Mouse (Mus musculus): ENCODE data around the gene 4933415F23Rik. TPM values are rescaled to one million over a fixed set of nuclear protein-coding genes. Genes with fewer than 3 reads are reported as not detected.
"Not testable (repeated sequence)": the region's sequence is repeated elsewhere in the genome, so short reads cannot be mapped to it uniquely, and the experiment has no call there.

Gene 4933415F23Rik
- polyA plus RNA-seq (2015; fragmentation: Nextera tagmentation; extraction: Ambion mirVana), result not detected in 2 replicates

GRCm38 (mm10) chr1:23102021-23102420 lies at the start of gene 4933415F23Rik:
TSS of gene 4933415F23Rik (minus strand) at chr1:23102253.
- no peaks in the 10 kb centered on the region for H3K9me3 ChIP-seq
- no peaks in the 10 kb centered on the region for H3K36me3 ChIP-seq
- H3K4me1 ChIP-seq, result no peaks in the 10 kb centered on the region
- no peak within 1 kb of the TSS for H3K4me2 ChIP-seq (replicated peaks)
- WGBS, result 94% methylated on average over 20 of the region's 20 CpGs
- H3K27ac ChIP-seq, result no peak within 1 kb of the TSS
- H3K27me3 ChIP-seq, result no peaks in the 10 kb centered on the region
- H3K9ac ChIP-seq, result no peak within 1 kb of the TSS
- no peak within 1 kb of the TSS for H3K4me3 ChIP-seq
- ATAC-seq (ENCODE audit: low FRiP score, low read depth), result no peak

- ATAC-seq (ENCODE audit: low FRiP score, low read depth), result no peak
Observed at GRCm38 (mm10) chr1:23151722-23152121, 49.7 kb upstream of the 4933415F23Rik start.

GRCm38 (mm10) chr1:23146198-23146873 lies 44.3 kb upstream of the 4933415F23Rik start:
- Histone ChIP-seq H3K9ac (no peak overlapping the region), H3K27me3 (no peaks in the 10 kb centered on the region), H3K36me3 (no peaks in the 10 kb centered on the region), H3K4me2 (replicated peaks) (no peak overlapping the region), H3K4me1 (no peaks in the 10 kb centered on the region), H3K9me3 (no peaks in the 10 kb centered on the region), H3K27ac (no peak overlapping the region), H3K4me3 (no peak overlapping the region)
- no peak for ATAC-seq (ENCODE audit: low FRiP score, low read depth)
- WGBS, result 65% methylated on average over 5 of the region's 5 CpGs

More at GRCm38 (mm10) chr1:23151722-23152121, 49.7 kb upstream of the 4933415F23Rik start:
- H3K4me1 ChIP-seq, result no peaks in the 10 kb centered on the region
- H3K36me3 ChIP-seq, result no peaks in the 10 kb centered on the region
- WGBS, result 88% methylated on average over 1 of the region's 1 CpGs
- no peak overlapping the region for H3K4me3 ChIP-seq
- H3K4me2 ChIP-seq (replicated peaks), result no peak overlapping the region
- no peak overlapping the region for H3K27ac ChIP-seq
- H3K9ac ChIP-seq, result no peak overlapping the region
- no peaks in the 10 kb centered on the region for H3K9me3 ChIP-seq
- H3K27me3 ChIP-seq, result no peaks in the 10 kb centered on the region

GRCm38 (mm10) chr1:23141121-23141811 lies 39.2 kb upstream of the 4933415F23Rik start:
- no peak overlapping the region for H3K27ac ChIP-seq
- no peaks in the 10 kb centered on the region for H3K27me3 ChIP-seq
- H3K4me3 ChIP-seq, result no peak overlapping the region
- H3K36me3 ChIP-seq, result no peaks in the 10 kb centered on the region
- no peak for ATAC-seq (ENCODE audit: low FRiP score, low read depth)
- WGBS, result 82% methylated on average over 10 of the region's 10 CpGs
- no peaks in the 10 kb centered on the region for H3K4me1 ChIP-seq
- H3K4me2 ChIP-seq (replicated peaks), result no peak overlapping the region
- no peaks in the 10 kb centered on the region for H3K9me3 ChIP-seq
- H3K9ac ChIP-seq, result no peak overlapping the region

GRCm38 (mm10) chr1:23140530-23140929 lies 38.5 kb upstream of the 4933415F23Rik start:
- not testable (repeated sequence) for ATAC-seq (ENCODE audit: low FRiP score, low read depth); H3K36me3 ChIP-seq; H3K4me2 ChIP-seq (replicated peaks); H3K9me3 ChIP-seq; H3K27ac ChIP-seq; H3K4me3 ChIP-seq; H3K27me3 ChIP-seq; H3K9ac ChIP-seq; H3K4me1 ChIP-seq
- no CpG with 5 or more reads among the region's 1 CpGs for WGBS

- ATAC-seq (ENCODE audit: low FRiP score, low read depth), result no peak
- Histone ChIP-seq H3K27ac (no peak overlapping the region), H3K36me3 (no peaks in the 10 kb centered on the region), H3K9ac (no peak overlapping the region), H3K4me3 (no peak overlapping the region), H3K4me2 (replicated peaks) (no peak overlapping the region), H3K9me3 (no peaks in the 10 kb centered on the region), H3K4me1 (peaks cover 5% of the 10 kb centered on the region; the same call in 1 of the 2 replicates), H3K27me3 (no peaks in the 10 kb centered on the region)
- WGBS, result 72% methylated on average over 4 of the region's 4 CpGs
Observed at GRCm38 (mm10) chr1:23120901-23121300, 18.8 kb upstream of the 4933415F23Rik start.

- ATAC-seq (ENCODE audit: low FRiP score, low read depth), result no peak
- no peaks in the 10 kb centered on the region for H3K36me3 ChIP-seq
- H3K9ac ChIP-seq, result no peak overlapping the region
- no peak overlapping the region for H3K4me2 ChIP-seq (replicated peaks)
- peaks cover 5% of the 10 kb centered on the region; the same call in 1 of the 2 replicates for H3K4me1 ChIP-seq
- no peak overlapping the region for H3K4me3 ChIP-seq
- no peaks in the 10 kb centered on the region for H3K9me3 ChIP-seq
- no peak overlapping the region for H3K27ac ChIP-seq
- WGBS, result 45% methylated on average over 4 of the region's 4 CpGs
- no peaks in the 10 kb centered on the region for H3K27me3 ChIP-seq
Observed at GRCm38 (mm10) chr1:23119406-23119805, 17.4 kb upstream of the 4933415F23Rik start.

GRCm38 (mm10) chr1:23117423-23117822 lies 15.4 kb upstream of the 4933415F23Rik start:
- Histone ChIP-seq H3K9ac (no peak overlapping the region), H3K4me3 (no peak overlapping the region), H3K4me2 (replicated peaks) (no peak overlapping the region), H3K27ac (no peak overlapping the region), H3K36me3 (no peaks in the 10 kb centered on the region), H3K4me1 (peaks cover 5% of the 10 kb centered on the region; the same call in 1 of the 2 replicates), H3K27me3 (no peaks in the 10 kb centered on the region), H3K9me3 (no peaks in the 10 kb centered on the region)
- 0 out of 2 replicates have a peak, but pooled peaks have one; percentile 18 for ATAC-seq (ENCODE audit: low FRiP score, low read depth)
- WGBS, result 49% methylated on average over 3 of the region's 3 CpGs

- Histone ChIP-seq H3K4me1 (no peaks in the 10 kb centered on the region), H3K9ac (no peak overlapping the region), H3K27ac (no peak overlapping the region), H3K9me3 (no peaks in the 10 kb centered on the region), H3K27me3 (no peaks in the 10 kb centered on the region), H3K36me3 (no peaks in the 10 kb centered on the region), H3K4me3 (no peak overlapping the region), H3K4me2 (replicated peaks) (no peak overlapping the region)
- WGBS, result 79% methylated on average over 1 of the region's 1 CpGs
- no peak for ATAC-seq (ENCODE audit: low FRiP score, low read depth)
Observed at GRCm38 (mm10) chr1:23109191-23109590, 7.1 kb upstream of the 4933415F23Rik start.

- H3K4me3 ChIP-seq, result no peak overlapping the region
- no peaks in the 10 kb centered on the region for H3K27me3 ChIP-seq
- no peaks in the 10 kb centered on the region for H3K9me3 ChIP-seq
- no peak overlapping the region for H3K4me2 ChIP-seq (replicated peaks)
- H3K27ac ChIP-seq, result no peak overlapping the region
- 65% methylated on average over 4 of the region's 4 CpGs for WGBS
- no peaks in the 10 kb centered on the region for H3K36me3 ChIP-seq
- no peaks in the 10 kb centered on the region for H3K4me1 ChIP-seq
- no peak overlapping the region for H3K9ac ChIP-seq
- ATAC-seq (ENCODE audit: low FRiP score, low read depth), result no peak
Observed at GRCm38 (mm10) chr1:23102881-23103280, 828 bp upstream of the 4933415F23Rik start.

GRCm38 (mm10) chr1:23099791-23100190 lies 2.3 kb downstream of the 4933415F23Rik start:
- no peak overlapping the region for H3K9ac ChIP-seq
- H3K27ac ChIP-seq, result no peak overlapping the region
- H3K4me3 ChIP-seq, result no peak overlapping the region
- no peaks in the 10 kb centered on the region for H3K9me3 ChIP-seq
- no peak overlapping the region for H3K4me2 ChIP-seq (replicated peaks)
- no peaks in the 10 kb centered on the region for H3K36me3 ChIP-seq
- H3K4me1 ChIP-seq, result no peaks in the 10 kb centered on the region
- no peak for ATAC-seq (ENCODE audit: low FRiP score, low read depth)
- no peaks in the 10 kb centered on the region for H3K27me3 ChIP-seq
- WGBS, result 77% methylated on average over 1 of the region's 1 CpGs

GRCm38 (mm10) chr1:23098451-23098850 lies 3.6 kb downstream of the 4933415F23Rik start:
- H3K4me2 ChIP-seq (replicated peaks), result no peak overlapping the region
- H3K9ac ChIP-seq, result no peak overlapping the region
- no peaks in the 10 kb centered on the region for H3K27me3 ChIP-seq
- H3K36me3 ChIP-seq, result no peaks in the 10 kb centered on the region
- H3K4me3 ChIP-seq, result no peak overlapping the region
- no peak overlapping the region for H3K27ac ChIP-seq
- ATAC-seq (ENCODE audit: low FRiP score, low read depth), result no peak
- H3K4me1 ChIP-seq, result no peaks in the 10 kb centered on the region
- 85% methylated on average over 2 of the region's 2 CpGs for WGBS
- H3K9me3 ChIP-seq, result no peaks in the 10 kb centered on the region
